Mouse (Mus musculus) forebrain, embryonic 13.5 days (tissue): ENCODE data around the gene Exosc2. TPM values are rescaled to one million over a fixed set of nuclear protein-coding genes. Genes with fewer than 3 reads are reported as not detected.
"Not testable (repeated sequence)": the region's sequence is repeated elsewhere in the genome, so short reads cannot be mapped to it uniquely, and the experiment has no call there.

Source experiments
- ATAC-seq: fragments of 200-750 bp; cut with Nextera tagmentation; 2 replicates; pipeline ENCODE4 v1.8.0; 2017
- H3K27ac ChIP-seq: fragments of 300-500 bp; sonication (generic); 2 replicates; pipeline ENCODE4 v1.5.1; 2015; ENCODE audit warnings: inconsistent platforms, mild to moderate bottlenecking, moderate library complexity
- H3K27me3 ChIP-seq: fragments of 300-500 bp; sonication (generic); 2 replicates; pipeline ENCODE4 v1.6.1; 2015; ENCODE audit warnings: mild to moderate bottlenecking, inconsistent platforms
- H3K36me3 ChIP-seq: fragments of 300-500 bp; sonication (generic); 2 replicates; pipeline ENCODE4 v1.6.1; 2015; ENCODE audit warnings: mild to moderate bottlenecking, inconsistent platforms; ENCODE audit not compliant: poor library complexity, severe bottlenecking
- H3K4me1 ChIP-seq: fragments of 300-500 bp; sonication (generic); 2 replicates; pipeline ENCODE4 v1.6.1; 2015; ENCODE audit warnings: inconsistent platforms
- H3K4me2 ChIP-seq: fragments of 300-500 bp; sonication (generic); 2 replicates; pipeline ENCODE4 v1.6.1; 2015; ENCODE audit warnings: inconsistent platforms, mild to moderate bottlenecking, moderate library complexity
- H3K4me3 ChIP-seq: fragments of 300-500 bp; sonication (generic); 2 replicates; pipeline ENCODE4 v1.5.1; 2015; ENCODE audit warnings: mild to moderate bottlenecking, inconsistent platforms
- H3K9ac ChIP-seq: fragments of 300-500 bp; sonication (generic); 2 replicates; pipeline ENCODE4 v1.6.1; 2015; ENCODE audit warnings: mild to moderate bottlenecking, inconsistent platforms
- H3K9me3 ChIP-seq: fragments of 300-500 bp; sonication (generic); replicated peaks from 2 replicates; pipeline ENCODE4 v1.6.1; 2016; ENCODE audit warnings: inconsistent platforms
- WGBS: fragments of 180-500 bp; shearing (Covaris S2); methylation state at CpG from one replicate; pipeline ENCODE4 v1.1.7; 2015; 5-methylcytosine and 5-hydroxymethylcytosine counted together
- polyA plus RNA-seq: library from polyadenylated mRNA; unstranded; fragments of >200 nt; fragmentation: Nextera tagmentation; extraction: Ambion mirVana; gene quantifications from 2 replicates; pipeline ENCODE4 v1.2.1, GENCODE M21; 2015

Gene Exosc2
- polyA plus RNA-seq, 1 experiment from 2014 or later: 53.2 TPM

DNA sequence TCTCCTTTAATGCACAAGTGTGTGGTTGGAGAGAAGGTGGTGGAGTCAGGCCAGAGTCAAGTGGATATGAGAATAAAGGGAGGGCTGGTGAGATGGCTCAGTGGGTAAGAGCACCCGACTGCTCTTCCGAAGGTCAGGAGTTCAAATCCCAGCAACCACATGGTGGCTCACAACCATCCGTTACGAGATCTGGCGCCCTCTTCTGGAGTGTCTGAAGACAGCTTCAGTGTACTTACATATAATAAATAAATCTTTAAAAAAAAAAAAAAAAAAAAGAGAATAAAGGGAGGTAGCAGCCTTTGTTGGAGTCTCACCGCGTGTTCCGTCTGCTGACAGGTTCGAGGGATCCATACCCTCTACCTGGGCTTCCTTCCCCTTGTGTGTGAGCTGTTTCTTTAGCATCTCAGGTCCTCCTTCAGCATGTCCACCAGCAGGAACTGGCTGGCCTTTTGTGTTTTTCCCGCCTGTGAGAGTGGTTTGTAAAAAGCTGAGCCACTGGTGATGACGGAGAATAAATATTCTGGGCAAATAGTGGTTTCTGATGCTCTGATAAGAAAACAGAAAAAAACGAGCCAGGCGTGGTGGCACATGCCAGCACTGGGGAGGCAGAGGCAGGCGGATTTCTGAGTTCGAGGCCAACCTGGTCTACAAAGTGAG is 10.7 kb downstream of the Exosc2 start:
- WGBS: 87% methylated on average over 15 of the region's 15 CpGs
- H3K27me3 ChIP-seq, H3K4me3 ChIP-seq, H3K4me1 ChIP-seq, H3K27ac ChIP-seq, H3K4me2 ChIP-seq, H3K9ac ChIP-seq, ATAC-seq, H3K9me3 ChIP-seq: not testable (repeated sequence)
- peaks cover 53% of the 10 kb centered on the region for H3K36me3 ChIP-seq

GRCm38 (mm10) chr2:31681731-31682235 is 11.3 kb downstream of the Exosc2 start:
- Histone ChIP-seq H3K9me3 (no peaks in the 10 kb centered on the region), H3K27me3 (no peaks in the 10 kb centered on the region), H3K36me3 (peaks cover 47% of the 10 kb centered on the region), H3K27ac (no peak overlapping the region), H3K4me2 (no peak overlapping the region), H3K9ac (no peak overlapping the region), H3K4me1 (no peaks in the 10 kb centered on the region), H3K4me3 (no peak overlapping the region)
- WGBS: 88% methylated on average over 6 of the region's 6 CpGs
- no peak for ATAC-seq

GRCm38 (mm10) chr2:31683666-31684065 is 13.2 kb downstream of the Exosc2 start:
- WGBS: 30% methylated on average over 2 of the region's 2 CpGs
- ATAC-seq: no peak
- H3K9ac ChIP-seq: no peak overlapping the region
- H3K36me3 ChIP-seq: peaks cover 28% of the 10 kb centered on the region
- H3K4me2 ChIP-seq: no peak overlapping the region
- no peaks in the 10 kb centered on the region for H3K27me3 ChIP-seq
- peaks cover 4% of the 10 kb centered on the region; the same call in 1 of the 2 replicates for H3K4me1 ChIP-seq
- H3K9me3 ChIP-seq: no peaks in the 10 kb centered on the region
- H3K27ac ChIP-seq: no peak overlapping the region
- no peak overlapping the region for H3K4me3 ChIP-seq

DNA sequence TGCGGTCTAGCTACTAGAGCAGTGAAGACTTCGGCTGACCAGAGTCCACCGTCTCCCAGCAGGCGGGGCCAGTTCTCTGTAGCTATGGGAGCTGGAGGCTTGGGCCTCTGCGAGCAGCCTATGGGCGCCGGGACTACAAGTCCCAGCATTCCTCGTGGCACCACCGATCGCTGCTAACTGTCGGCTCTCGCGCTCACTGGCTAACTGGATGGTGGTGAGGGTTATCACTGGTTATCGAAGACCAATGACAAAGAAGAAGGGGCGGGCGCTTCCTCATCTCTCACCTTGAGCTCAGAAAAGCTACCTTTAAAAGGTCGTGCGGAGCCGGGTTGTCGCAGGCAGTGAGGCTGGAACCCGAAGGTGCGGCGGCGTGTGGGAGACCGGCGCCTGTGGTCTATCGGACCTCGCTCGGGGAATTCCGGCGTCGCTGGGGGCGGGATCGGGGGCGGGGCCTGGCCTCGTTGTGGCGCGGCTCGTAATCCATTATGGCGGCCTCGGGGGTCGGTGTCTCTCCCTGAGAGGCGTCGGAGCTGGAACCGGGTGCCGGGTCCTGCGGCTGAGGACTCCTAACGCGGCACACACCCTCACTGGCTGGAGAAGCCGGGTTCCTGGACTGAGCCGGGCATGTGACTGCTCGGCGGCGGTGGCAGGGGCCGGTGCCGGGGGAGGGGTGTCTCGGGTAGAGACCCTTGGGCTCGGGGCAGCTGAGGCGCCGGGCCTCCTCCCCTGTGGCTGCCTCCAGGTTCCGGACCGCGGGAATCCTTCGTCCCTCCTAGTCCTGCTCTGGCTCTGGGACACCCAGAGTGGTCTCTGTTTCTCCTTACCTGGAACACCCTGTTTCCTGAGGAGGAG is 17.8 kb downstream of the Exosc2 start, which contains the start of gene Abl1:
Gene Abl1, plus strand, starts transcription at position 303 of the 852 bp plus-strand sequence.
- WGBS: under 1% methylated on average over 62 of the region's 64 CpGs
- Histone ChIP-seq H3K27me3 (no peaks in the 10 kb centered on the region), H3K9ac (peak within 1 kb of the TSS; percentile 93), H3K4me1 (peaks cover 46% of the 10 kb centered on the region), H3K36me3 (peaks cover 4% of the 10 kb centered on the region; the same call in 1 of the 2 replicates), H3K4me3 (peak within 1 kb of the TSS; percentile 92), H3K9me3 (no peaks in the 10 kb centered on the region), H3K4me2 (peak within 1 kb of the TSS; percentile 96), H3K27ac (peak within 1 kb of the TSS; percentile 91)
- peak; percentile 100 for ATAC-seq

- H3K27ac ChIP-seq: peak overlapping the region; percentile 91; the same call in 1 of the 2 replicates
- H3K27me3 ChIP-seq: no peaks in the 10 kb centered on the region
- peaks cover 5% of the 10 kb centered on the region; the same call in 1 of the 2 replicates for H3K36me3 ChIP-seq
- 1% methylated on average over 12 of the region's 12 CpGs for WGBS
- peaks cover 46% of the 10 kb centered on the region for H3K4me1 ChIP-seq
- peak overlapping the region; percentile 93 for H3K9ac ChIP-seq
- H3K9me3 ChIP-seq: no peaks in the 10 kb centered on the region
- H3K4me3 ChIP-seq: peak overlapping the region; percentile 92
- ATAC-seq: no peak
- H3K4me2 ChIP-seq: peak overlapping the region; percentile 96
These were observed 18.5 kb downstream of the Exosc2 start for GRCm38 (mm10) chr2:31689045-31689444.

GRCm38 (mm10) chr2:31690063-31690462 is 19.5 kb downstream of the Exosc2 start:
- peaks cover 46% of the 10 kb centered on the region for H3K4me1 ChIP-seq
- H3K4me3 ChIP-seq: peak overlapping the region; percentile 92
- peaks cover 10% of the 10 kb centered on the region; the same call in 1 of the 2 replicates for H3K36me3 ChIP-seq
- no peaks in the 10 kb centered on the region for H3K27me3 ChIP-seq
- no peak for ATAC-seq
- H3K4me2 ChIP-seq: peak overlapping the region; percentile 96
- H3K27ac ChIP-seq: no peak overlapping the region
- peak overlapping the region; percentile 93 for H3K9ac ChIP-seq
- H3K9me3 ChIP-seq: no peaks in the 10 kb centered on the region
- 61% methylated on average over 3 of the region's 3 CpGs for WGBS

GRCm38 (mm10) chr2:31698209-31698608 is 27.7 kb downstream of the Exosc2 start:
- Histone ChIP-seq H3K27ac (no peak overlapping the region), H3K4me3 (no peak overlapping the region), H3K4me1 (0 out of 2 replicates have a peak, but pooled peaks cover 6% of the 10 kb centered on the region), H3K9ac (no peak overlapping the region), H3K9me3 (no peaks in the 10 kb centered on the region), H3K4me2 (no peak overlapping the region), H3K27me3 (no peaks in the 10 kb centered on the region), H3K36me3 (peaks cover 32% of the 10 kb centered on the region)
- no peak for ATAC-seq

DNA sequence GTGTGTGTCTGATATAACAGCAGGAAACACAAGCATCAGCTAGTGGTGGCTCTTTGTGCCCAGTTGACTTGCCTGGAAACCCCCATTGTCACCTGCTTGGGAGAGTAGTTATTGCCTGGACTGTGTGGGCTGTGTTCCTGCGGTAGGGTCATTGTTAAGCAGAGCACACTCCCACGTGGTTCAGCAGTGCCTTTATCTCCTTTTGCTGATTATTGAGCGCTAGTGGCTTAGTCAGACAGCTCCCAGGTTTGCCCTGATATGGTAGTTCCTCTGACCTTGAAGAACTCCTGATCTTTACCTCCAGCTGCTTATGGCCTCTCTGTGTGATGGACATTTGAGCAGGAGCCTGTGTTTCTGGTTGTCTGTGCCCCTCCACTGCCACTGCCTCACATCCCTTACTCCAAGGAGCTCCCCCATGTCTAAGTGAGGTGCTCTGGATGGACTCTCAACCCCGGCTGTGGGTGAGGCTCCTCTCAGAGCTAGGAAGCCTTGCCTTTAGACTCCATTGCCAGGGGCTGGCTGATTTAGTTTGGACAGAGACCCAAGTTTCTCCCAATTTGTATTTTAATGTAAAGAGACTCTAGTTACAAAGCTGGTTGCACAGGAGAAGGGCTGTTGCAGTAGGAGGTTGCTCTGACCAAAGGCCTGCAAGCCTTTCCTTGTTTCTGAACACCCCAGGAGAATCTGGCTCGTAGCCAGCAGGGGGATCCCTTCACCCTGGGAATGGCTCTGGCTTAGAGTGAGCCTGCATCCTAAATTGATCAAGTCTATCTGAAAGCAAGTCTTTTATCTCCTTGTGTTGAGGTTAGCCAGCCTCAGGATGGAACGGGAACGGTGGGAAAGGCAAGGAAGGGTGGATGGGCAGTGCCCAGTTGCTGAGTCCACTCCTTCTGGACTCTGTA is 30.3 kb downstream of the Exosc2 start:
- H3K36me3 ChIP-seq: peaks cover 22% of the 10 kb centered on the region
- 0 out of 2 replicates have a peak, but pooled peaks cover 6% of the 10 kb centered on the region for H3K4me1 ChIP-seq
- H3K4me3 ChIP-seq: no peak overlapping the region
- no peak for ATAC-seq
- H3K9me3 ChIP-seq: no peaks in the 10 kb centered on the region
- no peak overlapping the region for H3K9ac ChIP-seq
- no peak overlapping the region for H3K4me2 ChIP-seq
- no peak overlapping the region for H3K27ac ChIP-seq
- WGBS: 43% methylated on average over 7 of the region's 7 CpGs
- H3K27me3 ChIP-seq: no peaks in the 10 kb centered on the region

DNA sequence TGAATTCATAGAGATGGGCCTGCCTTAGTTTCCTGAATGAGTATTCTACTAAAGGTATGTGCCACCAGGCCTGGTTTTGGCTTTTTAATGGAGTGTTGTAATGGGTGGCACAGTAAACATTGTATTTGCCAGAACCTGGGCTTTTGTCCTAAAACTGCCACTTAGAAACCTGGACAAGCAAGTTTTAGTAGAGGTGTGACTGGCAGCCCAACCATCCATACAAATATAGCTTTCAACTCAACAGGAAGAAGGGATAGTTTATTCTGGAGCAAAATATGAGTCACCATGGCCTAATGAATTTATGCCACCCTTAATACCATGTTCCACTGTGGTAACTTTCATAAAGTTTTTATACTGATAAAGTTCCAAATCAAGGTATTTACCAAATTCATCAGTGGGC is 32.7 kb downstream of the Exosc2 start:
- Histone ChIP-seq H3K27me3 (no peaks in the 10 kb centered on the region), H3K27ac (no peak overlapping the region), H3K4me3 (no peak overlapping the region), H3K36me3 (peaks cover 12% of the 10 kb centered on the region), H3K9ac (no peak overlapping the region), H3K4me1 (0 out of 2 replicates have a peak, but pooled peaks cover 6% of the 10 kb centered on the region), H3K4me2 (no peak overlapping the region), H3K9me3 (no peaks in the 10 kb centered on the region)
- ATAC-seq: no peak

GRCm38 (mm10) chr2:31705914-31706313 is 35.4 kb downstream of the Exosc2 start:
- Histone ChIP-seq H3K4me2 (no peak overlapping the region), H3K4me3 (no peak overlapping the region), H3K27ac (no peak overlapping the region), H3K27me3 (no peaks in the 10 kb centered on the region), H3K9ac (no peak overlapping the region), H3K4me1 (no peaks in the 10 kb centered on the region), H3K36me3 (peaks cover 8% of the 10 kb centered on the region; the same call in 1 of the 2 replicates), H3K9me3 (no peaks in the 10 kb centered on the region)
- ATAC-seq: no peak

DNA sequence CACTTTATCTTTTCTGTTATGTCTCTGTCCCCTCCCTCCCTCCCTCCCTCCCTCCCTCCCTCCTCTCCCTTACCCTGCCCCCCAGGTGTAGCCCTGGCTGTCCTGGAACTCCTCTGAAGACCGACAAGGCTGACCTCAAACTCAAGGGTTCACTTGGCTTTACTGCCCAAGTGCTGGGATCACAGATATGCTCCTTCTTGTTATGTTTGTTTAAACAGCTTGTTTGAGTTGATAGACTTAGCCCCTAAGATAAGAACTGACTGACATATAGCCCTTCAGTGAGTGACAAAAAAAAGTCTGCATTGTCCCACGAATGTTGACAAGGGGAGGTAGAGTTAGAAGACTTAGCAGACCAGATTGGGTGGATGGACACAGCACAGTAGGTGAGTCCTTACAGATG is 36.0 kb downstream of the Exosc2 start:
- Histone ChIP-seq H3K4me3 (no peak overlapping the region), H3K4me1 (no peaks in the 10 kb centered on the region), H3K27me3 (no peaks in the 10 kb centered on the region), H3K27ac (no peak overlapping the region), H3K9ac (no peak overlapping the region), H3K36me3 (peaks cover 4% of the 10 kb centered on the region; the same call in 1 of the 2 replicates), H3K4me2 (no peak overlapping the region), H3K9me3 (no peaks in the 10 kb centered on the region)
- no peak for ATAC-seq
- 86% methylated on average over 2 of the region's 2 CpGs for WGBS
